Mouse (Mus musculus) CD8-positive naive resting alpha-beta T cell, adult 2 months (primary cell): ENCODE measurements around the gene Olfr1056.
"Not testable (repeated sequence)": the region's sequence is repeated elsewhere in the genome, so short reads cannot be mapped to it uniquely, and the experiment has no call there.

Experiments used
- DNase-seq, 2 experiments: peaks; one replicate each; pipeline ENCODE4 v3.0.0; 2022; ENCODE audit warnings: low read depth in 2 of 2, low spot score in 2 of 2

Olfr1056 gene

GRCm38 (mm10) chr2:86362369-86362768, at the start of gene Olfr1056:
Olfr1056 (minus strand) TSS chr2:86362469.
- no peak for DNase-seq

GRCm38 (mm10) chr2:86395114-86395513, 32.8 kb upstream of the Olfr1056 start:
- no peak for DNase-seq

- DNase-seq: not testable (repeated sequence)
These were observed 26.2 kb upstream of the Olfr1056 start, which contains the start of gene Olfr1058 for GRCm38 (mm10) chr2:86388461-86388860. Olfr1058 (minus strand) TSS chr2:86388561.

- no peak for DNase-seq
These were observed 16.0 kb upstream of the Olfr1056 start, which contains the start of gene Olfr1057 for GRCm38 (mm10) chr2:86378293-86378692. Olfr1057 (minus strand) TSS chr2:86378393.

GRCm38 (mm10) chr2:86366342-86366741, 4.1 kb upstream of the Olfr1056 start:
- not testable (repeated sequence) for DNase-seq

GRCm38 (mm10) chr2:86351751-86352150, 10.5 kb downstream of the Olfr1056 start:
- DNase-seq: not testable (repeated sequence)

GRCm38 (mm10) chr2:86350184-86350583, 12.1 kb downstream of the Olfr1056 start, which contains the start of gene Olfr1055:
Olfr1055 (minus strand) TSS chr2:86350284.
- no peak for DNase-seq

GRCm38 (mm10) chr2:86335333-86335732, 26.9 kb downstream of the Olfr1056 start, which contains the start of gene Olfr1054:
Olfr1054 (minus strand) TSS chr2:86335433.
- DNase-seq: no peak

GRCm38 (mm10) chr2:86315184-86315583, 47.1 kb downstream of the Olfr1056 start, which contains the start of gene Olfr1053:
Olfr1053 (minus strand) TSS chr2:86315284.
- DNase-seq: no peak
